Mouse (Mus musculus) stomach, embryonic 16.5 days (tissue): ENCODE data around the gene Get4. TPM values are rescaled to one million over a fixed set of nuclear protein-coding genes. Genes with fewer than 3 reads are reported as not detected.

Source experiments
- ATAC-seq: fragments of 200-750 bp; cut with Nextera tagmentation; 2 replicates; pipeline ENCODE4 v1.8.0; 2017; ENCODE audit warnings: moderate number of reproducible peaks, moderate TSS enrichment; ENCODE audit not compliant: insufficient read depth, low FRiP score
- H3K27ac ChIP-seq: fragments of 300-500 bp; sonication (generic); 2 replicates; pipeline ENCODE4 v1.5.1; 2014; ENCODE audit warnings: low read length
- H3K27me3 ChIP-seq: fragments of 300-500 bp; sonication (generic); 2 replicates; pipeline ENCODE4 v1.6.1; 2014; ENCODE audit warnings: low read length, control low read depth, mixed read lengths; ENCODE audit not compliant: control insufficient read depth, insufficient read depth
- H3K36me3 ChIP-seq: fragments of 300-500 bp; sonication (generic); 2 replicates; pipeline ENCODE4 v1.6.1; 2014; ENCODE audit warnings: low read length; ENCODE audit not compliant: control insufficient read depth, insufficient read depth
- H3K4me1 ChIP-seq: fragments of 300-500 bp; sonication (generic); 2 replicates; pipeline ENCODE4 v1.6.1; 2014; ENCODE audit warnings: low read length, control low read depth, mixed read lengths; ENCODE audit not compliant: control insufficient read depth, insufficient read depth
- H3K4me2 ChIP-seq: fragments of 300-500 bp; sonication (generic); 2 replicates; pipeline ENCODE4 v1.6.1; 2014; ENCODE audit warnings: low read depth, low read length, mixed read lengths
- H3K4me3 ChIP-seq: fragments of 300-500 bp; sonication (generic); replicated peaks from 2 replicates; pipeline ENCODE4 v1.5.1; 2014; ENCODE audit warnings: mild to moderate bottlenecking, low read length
- H3K9ac ChIP-seq: fragments of 300-500 bp; sonication (generic); 2 replicates; pipeline ENCODE4 v1.6.1; 2014; ENCODE audit warnings: low read length
- H3K9me3 ChIP-seq: fragments of 300-500 bp; sonication (generic); replicated peaks from 2 replicates; pipeline ENCODE4 v1.6.1; 2016; ENCODE audit warnings: low read length, control low read depth; ENCODE audit not compliant: control insufficient read depth
- WGBS: fragments of 180-500 bp; shearing (Covaris S2); extraction: QIAGEN DNeasy Blood & Tissue Kit; methylation state at CpG from one replicate; pipeline ENCODE4 v1.1.7; 2014; 5-methylcytosine and 5-hydroxymethylcytosine counted together
- polyA plus RNA-seq: library from polyadenylated mRNA; unstranded; fragments of >200 nt; fragmentation: Nextera tagmentation; extraction: Ambion mirVana; gene quantifications from 2 replicates; pipeline ENCODE4 v1.2.1, GENCODE M21; 2015

Get4 gene
- polyA plus RNA-seq, 1 experiment from 2014 or later = 142 TPM

- Histone ChIP-seq H3K27me3 (no peaks in the 10 kb centered on the region), H3K27ac (no peak overlapping the region), H3K4me1 (0 out of 2 replicates have a peak, but pooled peaks cover 3% of the 10 kb centered on the region), H3K4me3 (no peak overlapping the region), H3K9me3 (no peaks in the 10 kb centered on the region), H3K36me3 (peaks cover 10% of the 10 kb centered on the region), H3K4me2 (no peak overlapping the region), H3K9ac (no peak overlapping the region)
- no peak for ATAC-seq
Measured at GRCm38 (mm10) chr5:139214298-139214697, 37.8 kb upstream of the Get4 start.

GRCm38 (mm10) chr5:139215184-139215583 is 36.9 kb upstream of the Get4 start:
- no peak overlapping the region for H3K9ac ChIP-seq
- H3K27me3 ChIP-seq = no peaks in the 10 kb centered on the region
- no peak overlapping the region for H3K4me2 ChIP-seq
- 94% methylated on average over 5 of the region's 5 CpGs for WGBS
- ATAC-seq = no peak
- no peak overlapping the region for H3K4me3 ChIP-seq
- H3K27ac ChIP-seq = no peak overlapping the region
- H3K4me1 ChIP-seq = 0 out of 2 replicates have a peak, but pooled peaks cover 3% of the 10 kb centered on the region
- peaks cover 10% of the 10 kb centered on the region for H3K36me3 ChIP-seq
- no peaks in the 10 kb centered on the region for H3K9me3 ChIP-seq

- ATAC-seq = no peak
- Histone ChIP-seq H3K9me3 (no peaks in the 10 kb centered on the region), H3K36me3 (0 out of 2 replicates have a peak, but pooled peaks cover 5% of the 10 kb centered on the region), H3K9ac (no peak overlapping the region), H3K27ac (no peak overlapping the region), H3K27me3 (no peaks in the 10 kb centered on the region), H3K4me3 (no peak overlapping the region), H3K4me2 (no peak overlapping the region), H3K4me1 (0 out of 2 replicates have a peak, but pooled peaks cover 3% of the 10 kb centered on the region)
- 87% methylated on average over 2 of the region's 2 CpGs for WGBS
Measured at GRCm38 (mm10) chr5:139216121-139216520, 36.0 kb upstream of the Get4 start.

GRCm38 (mm10) chr5:139216774-139217173 is 35.4 kb upstream of the Get4 start:
- Histone ChIP-seq H3K27me3 (no peaks in the 10 kb centered on the region), H3K9ac (no peak overlapping the region), H3K4me2 (no peak overlapping the region), H3K9me3 (no peaks in the 10 kb centered on the region), H3K27ac (no peak overlapping the region), H3K36me3 (0 out of 2 replicates have a peak, but pooled peaks cover 5% of the 10 kb centered on the region), H3K4me3 (no peak overlapping the region), H3K4me1 (0 out of 2 replicates have a peak, but pooled peaks cover 2% of the 10 kb centered on the region)
- 83% methylated on average over 3 of the region's 3 CpGs for WGBS
- ATAC-seq = 0 out of 2 replicates have a peak, but pooled peaks have one; percentile 25

GRCm38 (mm10) chr5:139220006-139220515 is 32.1 kb upstream of the Get4 start:
- H3K4me3 ChIP-seq = no peak overlapping the region
- peaks cover 14% of the 10 kb centered on the region; the same call in 1 of the 2 replicates for H3K36me3 ChIP-seq
- no peak for ATAC-seq
- no peak overlapping the region for H3K4me2 ChIP-seq
- H3K4me1 ChIP-seq = no peaks in the 10 kb centered on the region
- no peak overlapping the region for H3K9ac ChIP-seq
- no peak overlapping the region for H3K27ac ChIP-seq
- no peaks in the 10 kb centered on the region for H3K9me3 ChIP-seq
- no peaks in the 10 kb centered on the region for H3K27me3 ChIP-seq
- WGBS = 78% methylated on average over 4 of the region's 4 CpGs

GRCm38 (mm10) chr5:139220610-139221009 is 31.5 kb upstream of the Get4 start:
- no peaks in the 10 kb centered on the region for H3K27me3 ChIP-seq
- no peak overlapping the region for H3K4me3 ChIP-seq
- ATAC-seq = peak; percentile 37; the same call in 1 of the 2 replicates
- H3K9me3 ChIP-seq = no peaks in the 10 kb centered on the region
- H3K36me3 ChIP-seq = peaks cover 19% of the 10 kb centered on the region
- WGBS = 87% methylated on average over 4 of the region's 4 CpGs
- H3K9ac ChIP-seq = no peak overlapping the region
- H3K27ac ChIP-seq = no peak overlapping the region
- H3K4me2 ChIP-seq = no peak overlapping the region
- no peaks in the 10 kb centered on the region for H3K4me1 ChIP-seq

GRCm38 (mm10) chr5:139223331-139223730 is 28.8 kb upstream of the Get4 start:
- Histone ChIP-seq H3K27ac (no peak overlapping the region), H3K9me3 (no peaks in the 10 kb centered on the region), H3K27me3 (no peaks in the 10 kb centered on the region), H3K4me2 (no peak overlapping the region), H3K36me3 (peaks cover 22% of the 10 kb centered on the region), H3K4me1 (no peaks in the 10 kb centered on the region), H3K4me3 (no peak overlapping the region), H3K9ac (no peak overlapping the region)
- 91% methylated on average over 10 of the region's 10 CpGs for WGBS
- no peak for ATAC-seq

GRCm38 (mm10) chr5:139227236-139227635 is 24.9 kb upstream of the Get4 start:
- no peak for ATAC-seq
- 95% methylated on average over 4 of the region's 4 CpGs for WGBS
- no peak overlapping the region for H3K9ac ChIP-seq
- H3K27ac ChIP-seq = no peak overlapping the region
- H3K27me3 ChIP-seq = no peaks in the 10 kb centered on the region
- H3K4me3 ChIP-seq = no peak overlapping the region
- H3K4me1 ChIP-seq = no peaks in the 10 kb centered on the region
- H3K36me3 ChIP-seq = peaks cover 26% of the 10 kb centered on the region
- H3K4me2 ChIP-seq = no peak overlapping the region
- no peaks in the 10 kb centered on the region for H3K9me3 ChIP-seq

GRCm38 (mm10) chr5:139227645-139228044 is 24.5 kb upstream of the Get4 start:
- ATAC-seq = no peak
- Histone ChIP-seq H3K9ac (no peak overlapping the region), H3K36me3 (peaks cover 28% of the 10 kb centered on the region), H3K4me3 (no peak overlapping the region), H3K4me2 (no peak overlapping the region), H3K4me1 (no peaks in the 10 kb centered on the region), H3K27ac (no peak overlapping the region), H3K27me3 (no peaks in the 10 kb centered on the region), H3K9me3 (no peaks in the 10 kb centered on the region)
- WGBS = 95% methylated on average over 2 of the region's 2 CpGs
